Mouse (Mus musculus) stomach, embryonic 14.5 days (tissue): ENCODE measurements around the gene Iqcc. TPM values are rescaled to one million over a fixed set of nuclear protein-coding genes. Genes with fewer than 3 reads are reported as not detected.

Experiments
- ATAC-seq: fragments of 200-750 bp; cut with Nextera tagmentation; 2 replicates; pipeline ENCODE4 v1.8.0; 2017; ENCODE audit warnings: low read depth, moderate TSS enrichment; ENCODE audit not compliant: insufficient number of reproducible peaks, insufficient read depth, low FRiP score
- H3K27ac ChIP-seq: fragments of 300-500 bp; sonication (generic); 2 replicates; pipeline ENCODE4 v1.5.1; 2014; ENCODE audit warnings: mild to moderate bottlenecking, low read length, moderate library complexity, mixed read lengths
- H3K27me3 ChIP-seq: fragments of 300-500 bp; sonication (generic); 2 replicates; pipeline ENCODE4 v1.6.1; 2014; ENCODE audit warnings: low read length, control low read depth, mixed read lengths; ENCODE audit not compliant: control insufficient read depth, insufficient read depth
- H3K36me3 ChIP-seq: fragments of 300-500 bp; sonication (generic); 2 replicates; pipeline ENCODE4 v1.6.1; 2014; ENCODE audit warnings: mild to moderate bottlenecking, control low read depth, low read length, moderate library complexity, mixed read lengths; ENCODE audit not compliant: control insufficient read depth, insufficient read depth
- H3K4me1 ChIP-seq: fragments of 300-500 bp; sonication (generic); 2 replicates; pipeline ENCODE4 v1.6.1; 2014; ENCODE audit warnings: low read length, control low read depth, mixed read lengths; ENCODE audit not compliant: control insufficient read depth, insufficient read depth
- H3K4me2 ChIP-seq: fragments of 300-500 bp; sonication (generic); replicated peaks from 2 replicates; pipeline ENCODE4 v1.6.1; 2014; ENCODE audit warnings: low read depth, low read length, control low read depth
- H3K4me3 ChIP-seq: fragments of 300-500 bp; sonication (generic); 2 replicates; pipeline ENCODE4 v1.5.1; 2014; ENCODE audit warnings: low read depth, low read length, control low read depth
- H3K9ac ChIP-seq: fragments of 300-500 bp; sonication (generic); replicated peaks from 2 replicates; pipeline ENCODE4 v1.6.1; 2014; ENCODE audit warnings: low read depth, mild to moderate bottlenecking, control low read depth, low read length, moderate library complexity, mixed read lengths
- H3K9me3 ChIP-seq: fragments of 300-500 bp; sonication (generic); 2 replicates; pipeline ENCODE4 v1.6.1; 2016; ENCODE audit warnings: low read depth, low read length, control low read depth; ENCODE audit not compliant: control insufficient read depth
- WGBS: fragments of 180-500 bp; shearing (Covaris S2); extraction: QIAGEN DNeasy Blood & Tissue Kit; methylation state at CpG from one replicate; pipeline ENCODE4 v1.1.7; 2014; 5-methylcytosine and 5-hydroxymethylcytosine counted together
- polyA plus RNA-seq: library from polyadenylated mRNA; unstranded; fragments of >200 nt; fragmentation: Nextera tagmentation; extraction: Ambion mirVana; gene quantifications from 2 replicates; pipeline ENCODE4 v1.2.1, GENCODE M21; 2014

Gene Iqcc
- polyA plus RNA-seq, 1 experiment from 2014 or later, result 26.2 TPM

DNA sequence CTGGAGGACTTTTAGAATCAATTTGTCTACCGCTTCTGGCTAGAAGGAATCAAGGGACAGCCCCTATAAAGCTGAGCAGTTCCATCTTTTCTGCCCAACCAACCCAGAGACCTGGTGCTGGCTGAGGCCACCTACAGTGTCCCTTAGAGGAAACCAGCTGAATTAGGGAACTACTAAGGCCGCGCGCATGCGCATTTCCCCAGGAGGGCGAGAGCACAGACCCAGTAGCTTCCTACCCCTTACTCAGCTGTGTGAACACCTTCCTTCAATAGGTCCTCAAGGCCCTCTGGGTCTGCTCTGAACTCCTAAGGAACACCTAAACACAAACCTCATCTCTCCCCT, 6.1 kb upstream of the Iqcc start:
- no peaks in the 10 kb centered on the region for H3K9me3 ChIP-seq
- H3K4me2 ChIP-seq, result peak overlapping the region; percentile 84
- peak overlapping the region; percentile 45; the same call in 1 of the 2 replicates for H3K9ac ChIP-seq
- no peaks in the 10 kb centered on the region for H3K27me3 ChIP-seq
- peaks cover 39% of the 10 kb centered on the region for H3K36me3 ChIP-seq
- no peak for ATAC-seq
- WGBS, result 4% methylated on average over 6 of the region's 6 CpGs
- peaks cover 25% of the 10 kb centered on the region; the same call in 1 of the 2 replicates for H3K4me1 ChIP-seq
- peak overlapping the region; percentile 66 for H3K4me3 ChIP-seq
- peak overlapping the region; percentile 74 for H3K27ac ChIP-seq

DNA sequence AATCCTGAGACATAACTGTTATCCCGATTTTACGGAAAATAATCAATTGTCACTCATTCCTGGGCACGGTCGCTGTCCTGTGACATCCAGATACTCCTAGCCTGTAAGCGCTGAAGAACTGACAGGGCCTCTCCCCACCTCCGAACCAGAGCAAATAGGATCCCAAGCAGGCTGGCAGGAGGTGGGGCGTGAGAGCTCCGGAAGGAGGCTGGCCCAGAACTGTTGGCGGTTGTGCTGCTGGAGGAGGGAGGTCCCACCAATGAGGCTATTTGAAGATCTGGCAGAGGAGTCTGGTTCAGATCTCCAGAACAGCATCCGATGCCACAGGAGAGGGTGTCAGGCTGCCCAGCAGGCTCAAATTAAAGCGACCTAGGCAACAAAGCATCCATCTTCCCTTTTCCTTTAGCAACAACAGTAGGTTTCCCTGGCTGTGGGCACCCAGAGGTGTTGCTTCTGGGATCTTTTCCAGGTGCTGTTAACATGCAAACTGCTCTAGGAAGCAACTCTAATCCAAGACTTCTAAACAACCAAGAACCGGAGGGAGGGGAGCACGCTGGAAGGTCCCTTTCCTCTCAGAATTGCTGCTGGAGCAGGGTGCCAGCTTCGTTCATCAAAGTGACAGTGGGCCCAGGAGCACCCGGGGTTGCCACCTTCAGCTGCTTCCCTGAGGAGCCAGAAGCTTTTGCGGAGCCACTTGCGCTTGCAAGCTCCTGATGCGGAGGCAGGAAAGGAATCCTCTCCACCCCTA, 5.6 kb upstream of the Iqcc start:
- H3K4me1 ChIP-seq, result peaks cover 25% of the 10 kb centered on the region; the same call in 1 of the 2 replicates
- H3K4me3 ChIP-seq, result peak overlapping the region; percentile 66
- peak overlapping the region; percentile 74 for H3K27ac ChIP-seq
- peak overlapping the region; percentile 45; the same call in 1 of the 2 replicates for H3K9ac ChIP-seq
- peaks cover 35% of the 10 kb centered on the region for H3K36me3 ChIP-seq
- no peaks in the 10 kb centered on the region for H3K9me3 ChIP-seq
- ATAC-seq, result peak; percentile 87
- no peaks in the 10 kb centered on the region for H3K27me3 ChIP-seq
- 1% methylated on average over 18 of the region's 18 CpGs for WGBS
- H3K4me2 ChIP-seq, result peak overlapping the region; percentile 84

DNA sequence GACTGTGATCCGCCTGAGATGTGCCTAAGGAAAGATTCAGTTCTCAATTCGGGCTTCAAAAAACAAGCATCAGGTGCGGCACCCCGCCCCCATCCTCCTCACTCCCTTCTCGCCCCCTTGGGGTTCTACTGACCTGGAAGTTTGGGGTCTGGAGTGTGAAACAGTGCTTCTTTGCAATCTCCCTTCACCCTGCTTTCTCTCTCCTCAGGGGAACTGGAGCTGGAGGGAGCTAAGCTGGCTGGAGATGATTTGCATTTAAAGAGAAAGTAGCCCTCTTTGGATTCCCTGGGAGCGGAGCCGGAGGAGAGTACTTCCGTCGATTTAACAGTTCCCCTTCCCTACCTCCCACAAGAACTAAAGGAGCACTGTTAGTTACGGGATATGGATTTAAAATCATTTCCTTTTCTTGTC, 4.8 kb upstream of the Iqcc start, which contains the start of gene Ccdc28b:
TSS of gene Ccdc28b (minus strand) at position 267 of the 411 bp plus-strand sequence.
- peak within 1 kb of the TSS; percentile 84 for H3K4me2 ChIP-seq
- peaks cover 27% of the 10 kb centered on the region for H3K36me3 ChIP-seq
- no peak for ATAC-seq
- peak within 1 kb of the TSS; percentile 66 for H3K4me3 ChIP-seq
- no peaks in the 10 kb centered on the region for H3K27me3 ChIP-seq
- no peaks in the 10 kb centered on the region for H3K9me3 ChIP-seq
- H3K27ac ChIP-seq, result peak within 1 kb of the TSS; percentile 74
- under 1% methylated on average over 10 of the region's 10 CpGs for WGBS
- H3K4me1 ChIP-seq, result peaks cover 28% of the 10 kb centered on the region; the same call in 1 of the 2 replicates
- peak within 1 kb of the TSS; percentile 76 for H3K9ac ChIP-seq

DNA sequence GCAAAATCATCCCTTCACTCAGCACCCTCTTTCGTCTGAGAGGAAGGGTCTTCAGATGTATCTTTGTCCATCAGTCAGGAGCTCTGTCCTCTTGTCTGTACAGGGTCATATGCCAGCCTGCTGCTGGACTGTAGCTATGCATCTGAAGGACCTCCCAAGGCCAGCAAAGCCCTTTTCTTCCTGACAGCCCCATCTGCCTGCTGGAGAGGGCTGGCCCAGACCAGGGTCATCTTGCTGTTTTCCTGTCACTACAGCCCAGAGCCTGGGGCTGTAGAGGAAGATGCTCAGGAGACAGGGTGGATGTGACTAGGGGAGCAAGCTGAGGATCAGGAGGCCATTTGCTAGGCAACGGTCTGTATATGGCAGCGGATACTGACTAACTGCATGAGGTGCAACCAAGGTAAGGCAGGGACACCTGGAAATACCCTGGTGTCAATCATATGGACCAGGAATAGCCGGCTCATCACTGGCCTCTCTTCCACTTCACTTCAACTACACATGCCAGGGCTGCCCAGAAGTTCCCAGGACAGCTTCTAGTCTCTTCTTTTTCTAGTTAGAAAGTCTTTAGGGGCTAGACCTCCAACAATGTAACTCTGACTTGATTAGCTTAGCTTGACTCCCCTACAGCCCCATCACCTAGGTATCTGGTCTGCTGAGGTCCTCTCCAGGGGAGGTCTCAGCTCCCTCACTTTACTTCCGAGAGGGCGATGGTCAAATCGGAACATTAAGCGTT, 4.1 kb upstream of the Iqcc start:
- no peaks in the 10 kb centered on the region for H3K27me3 ChIP-seq

DNA sequence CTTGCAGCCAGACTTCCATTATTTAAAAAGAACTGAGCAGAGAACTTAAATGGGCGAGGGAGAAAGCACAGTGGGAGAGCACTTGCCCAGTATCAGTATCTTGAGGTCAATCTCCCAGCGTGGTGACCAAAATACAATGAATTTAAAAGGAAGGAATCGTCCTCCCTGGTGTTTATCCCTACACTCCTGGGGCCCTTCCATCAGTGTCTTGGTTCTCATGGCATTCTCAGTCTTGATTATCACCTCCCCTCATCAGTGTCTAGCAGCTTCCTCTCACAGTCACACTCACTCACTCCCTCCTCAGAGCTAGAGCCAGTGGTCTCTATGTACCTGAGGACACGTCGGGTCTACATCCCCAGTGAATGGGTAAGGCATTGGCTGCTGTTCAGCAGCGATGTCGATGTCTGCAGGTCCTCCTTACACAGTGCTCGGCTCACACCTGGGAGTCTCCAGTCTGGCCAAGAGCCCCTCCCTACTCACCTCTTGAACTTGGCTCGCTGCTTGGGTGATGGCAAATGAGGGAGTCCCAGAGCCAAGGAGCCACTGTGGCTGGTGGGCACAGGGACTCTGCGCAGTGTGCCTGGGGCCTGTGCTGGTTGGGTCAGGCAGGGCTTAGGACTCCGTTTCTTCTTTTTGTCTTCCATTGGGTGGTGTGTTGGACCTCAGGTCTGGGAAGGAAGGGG, 3.4 kb upstream of the Iqcc start:
- ATAC-seq, result no peak
- Histone ChIP-seq H3K9ac (no peak overlapping the region; the same call in 1 of the 2 replicates), H3K4me3 (no peak overlapping the region; the same call in 1 of the 2 replicates), H3K27me3 (no peaks in the 10 kb centered on the region), H3K9me3 (no peaks in the 10 kb centered on the region), H3K4me2 (peak overlapping the region; percentile 84; the same call in 1 of the 2 replicates), H3K27ac (no peak overlapping the region), H3K36me3 (peaks cover 13% of the 10 kb centered on the region), H3K4me1 (peaks cover 34% of the 10 kb centered on the region; the same call in 1 of the 2 replicates)
- 81% methylated on average over 11 of the region's 11 CpGs for WGBS

More for the DNA sequence above, 4.1 kb upstream of the Iqcc start:
- peaks cover 32% of the 10 kb centered on the region; the same call in 1 of the 2 replicates for H3K4me1 ChIP-seq
- H3K36me3 ChIP-seq, result peaks cover 20% of the 10 kb centered on the region
- peak overlapping the region; percentile 66 for H3K4me3 ChIP-seq
- H3K27ac ChIP-seq, result peak overlapping the region; percentile 74; the same call in 1 of the 2 replicates
- 15% methylated on average over 8 of the region's 8 CpGs for WGBS
- ATAC-seq, result no peak
- H3K4me2 ChIP-seq, result peak overlapping the region; percentile 84
- H3K9me3 ChIP-seq, result no peaks in the 10 kb centered on the region
- H3K9ac ChIP-seq, result peak overlapping the region; percentile 76

DNA sequence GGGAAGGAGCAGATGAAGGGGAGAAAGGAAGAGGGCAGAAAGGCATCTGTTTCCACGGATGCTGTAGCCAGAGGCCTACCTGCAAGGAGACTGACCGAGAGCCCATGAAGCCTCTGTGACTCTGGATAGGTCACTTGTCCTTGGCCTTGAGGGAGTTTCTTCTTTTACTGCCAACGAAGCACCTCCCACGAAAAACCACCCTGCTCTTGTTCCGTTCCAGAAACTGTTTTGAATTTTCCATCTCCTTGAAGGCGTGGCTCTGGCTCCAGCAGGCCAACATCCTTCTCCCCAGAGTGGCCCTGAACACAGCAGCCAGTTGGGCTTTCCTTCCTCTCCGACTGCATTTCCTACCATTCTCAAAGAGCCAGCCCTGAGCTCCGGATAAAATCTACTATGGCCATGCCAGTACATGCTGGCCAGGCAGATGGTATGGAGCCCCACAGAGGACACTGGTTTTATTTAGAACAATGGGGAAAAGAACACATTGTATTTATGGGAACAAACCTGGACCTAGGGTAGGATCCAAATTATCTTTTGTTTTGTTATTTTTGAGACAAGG, 2.5 kb upstream of the Iqcc start:
- no peak for ATAC-seq
- Histone ChIP-seq H3K36me3 (peaks cover 13% of the 10 kb centered on the region), H3K27ac (no peak overlapping the region; the same call in 1 of the 2 replicates), H3K27me3 (no peaks in the 10 kb centered on the region), H3K9me3 (no peaks in the 10 kb centered on the region), H3K4me2 (no peak overlapping the region), H3K4me3 (no peak overlapping the region), H3K9ac (no peak overlapping the region), H3K4me1 (peaks cover 34% of the 10 kb centered on the region; the same call in 1 of the 2 replicates)
- 71% methylated on average over 8 of the region's 8 CpGs for whole genome bisulfite sequencing

DNA sequence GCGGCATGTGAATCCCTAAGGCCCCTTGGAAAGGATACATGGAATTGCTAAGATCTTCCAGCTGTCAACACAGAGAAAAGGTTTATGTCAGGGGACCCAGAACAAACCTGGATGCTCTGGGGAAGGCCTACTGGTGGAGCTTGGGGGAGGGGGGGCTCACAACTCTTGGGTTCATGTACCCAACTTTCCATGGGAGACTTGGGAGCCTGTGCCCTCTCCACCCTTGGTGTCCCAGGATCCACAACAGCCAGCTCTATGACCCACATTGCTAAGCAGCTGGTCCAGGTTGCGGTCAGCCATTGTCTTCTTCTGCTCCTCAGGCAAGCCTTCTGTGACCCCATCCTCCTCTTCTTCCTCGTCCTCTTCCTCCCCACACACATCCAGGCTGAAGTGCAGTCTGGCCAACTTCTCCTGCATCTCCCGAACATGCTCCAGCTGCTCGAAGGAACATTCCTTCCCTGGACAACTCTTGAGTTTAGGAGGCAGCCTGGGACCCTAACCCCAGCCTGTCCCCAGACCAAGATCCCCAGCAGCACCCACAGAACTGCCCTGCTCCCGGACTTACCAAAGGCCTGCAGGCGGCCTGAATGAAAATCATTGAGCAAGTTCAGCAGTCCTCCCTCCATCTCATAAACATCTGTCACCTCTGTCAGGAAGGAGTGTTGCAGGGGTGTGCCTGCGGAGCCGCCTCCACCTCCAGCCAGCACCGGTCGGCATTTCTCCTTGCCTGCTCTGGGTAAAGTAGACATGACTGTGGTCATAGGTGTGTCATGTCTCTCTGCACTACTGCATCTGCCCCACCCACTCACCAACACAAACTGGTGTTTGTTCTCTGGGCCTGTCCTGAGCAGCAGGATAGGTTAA, 1.8 kb upstream of the Iqcc start:
- Histone ChIP-seq H3K4me3 (no peak overlapping the region), H3K27ac (peak overlapping the region; percentile 39; the same call in 1 of the 2 replicates), H3K36me3 (peaks cover 10% of the 10 kb centered on the region; the same call in 1 of the 2 replicates), H3K4me2 (no peak overlapping the region), H3K4me1 (peaks cover 32% of the 10 kb centered on the region; the same call in 1 of the 2 replicates), H3K9ac (no peak overlapping the region), H3K9me3 (no peaks in the 10 kb centered on the region), H3K27me3 (no peaks in the 10 kb centered on the region)
- no peak for ATAC-seq
- WGBS, result 78% methylated on average over 11 of the region's 11 CpGs
